Mouse (Mus musculus) midbrain, embryonic 16.5 days (tissue): ENCODE data around the gene Gpatch4. TPM values are rescaled to one million over a fixed set of nuclear protein-coding genes. Genes with fewer than 3 reads are reported as not detected.
A peak's percentile ranks its signal among the peaks of the same experiment; 100 is the strongest.

Experiments used
- ATAC-seq: fragments of 200-750 bp; cut with Nextera tagmentation; 2 replicates; pipeline ENCODE4 v1.8.0; 2017; ENCODE audit warnings: moderate TSS enrichment
- H3K27ac ChIP-seq: fragments of 300-500 bp; sonication (generic); 2 replicates; pipeline ENCODE4 v1.5.1; 2014; ENCODE audit warnings: mild to moderate bottlenecking, low read length, mixed read lengths
- H3K27me3 ChIP-seq: fragments of 300-500 bp; sonication (generic); 2 replicates; pipeline ENCODE4 v1.6.1; 2014; ENCODE audit warnings: low read depth, low read length, mixed read lengths; ENCODE audit not compliant: control insufficient read depth, insufficient read depth
- H3K36me3 ChIP-seq: fragments of 300-500 bp; sonication (generic); 2 replicates; pipeline ENCODE4 v1.6.1; 2014; ENCODE audit warnings: mild to moderate bottlenecking, low read length, moderate library complexity, mixed read lengths; ENCODE audit not compliant: control insufficient read depth, insufficient read depth
- H3K4me1 ChIP-seq: fragments of 300-500 bp; sonication (generic); 2 replicates; pipeline ENCODE4 v1.6.1; 2014; ENCODE audit warnings: mild to moderate bottlenecking, low read length, mixed read lengths; ENCODE audit not compliant: control insufficient read depth, insufficient read depth
- H3K4me2 ChIP-seq: fragments of 300-500 bp; sonication (generic); 2 replicates; pipeline ENCODE4 v1.6.1; 2014; ENCODE audit warnings: mild to moderate bottlenecking, low read length, mixed read lengths
- H3K4me3 ChIP-seq: fragments of 300-500 bp; sonication (generic); 2 replicates; pipeline ENCODE4 v1.5.1; 2014; ENCODE audit warnings: low read depth, mild to moderate bottlenecking, low read length, moderate library complexity, mixed read lengths
- H3K9ac ChIP-seq: fragments of 300-500 bp; sonication (generic); 2 replicates; pipeline ENCODE4 v1.6.1; 2014; ENCODE audit warnings: low read depth, low read length, mixed read lengths
- H3K9me3 ChIP-seq: fragments of 300-500 bp; sonication (generic); replicated peaks from 2 replicates; pipeline ENCODE4 v1.6.1; 2014; ENCODE audit warnings: mild to moderate bottlenecking, low read length, mixed read lengths; ENCODE audit not compliant: control insufficient read depth, poor library complexity, severe bottlenecking
- WGBS: fragments of 180-500 bp; shearing (Covaris S2); extraction: QIAGEN DNeasy Blood & Tissue Kit; methylation state at CpG from one replicate; pipeline ENCODE4 v1.1.7; 2014; 5-methylcytosine and 5-hydroxymethylcytosine counted together
- polyA plus RNA-seq: library from polyadenylated mRNA; unstranded; fragments of >200 nt; fragmentation: Nextera tagmentation; extraction: Ambion mirVana; gene quantifications from 2 replicates; pipeline ENCODE4 v1.2.1, GENCODE M21; 2015

The Gpatch4 gene
- polyA plus RNA-seq, 1 experiment from 2014 or later: 30.4 TPM

- no peak overlapping the region for H3K4me2 ChIP-seq
- H3K27me3 ChIP-seq: no peaks in the 10 kb centered on the region
- no peaks in the 10 kb centered on the region for H3K9me3 ChIP-seq
- no peaks in the 10 kb centered on the region for H3K36me3 ChIP-seq
- H3K9ac ChIP-seq: no peak overlapping the region
- no peak overlapping the region for H3K27ac ChIP-seq
- H3K4me3 ChIP-seq: no peak overlapping the region
- WGBS: 100% methylated on average over 2 of the region's 2 CpGs
- ATAC-seq: no peak
- H3K4me1 ChIP-seq: 0 out of 2 replicates have a peak, but pooled peaks cover 3% of the 10 kb centered on the region
These were observed 41.1 kb downstream of the Gpatch4 start for GRCm38 (mm10) chr3:88084001-88084400.

GRCm38 (mm10) chr3:88085459-88085858 is 42.6 kb downstream of the Gpatch4 start:
- ATAC-seq: no peak
- WGBS: 92% methylated on average over 2 of the region's 9 CpGs
- H3K27ac ChIP-seq: no peak overlapping the region
- H3K36me3 ChIP-seq: no peaks in the 10 kb centered on the region
- H3K4me1 ChIP-seq: 0 out of 2 replicates have a peak, but pooled peaks cover 3% of the 10 kb centered on the region
- H3K4me3 ChIP-seq: no peak overlapping the region
- no peaks in the 10 kb centered on the region for H3K27me3 ChIP-seq
- no peaks in the 10 kb centered on the region for H3K9me3 ChIP-seq
- H3K9ac ChIP-seq: no peak overlapping the region
- no peak overlapping the region for H3K4me2 ChIP-seq

- Histone ChIP-seq H3K4me2 (no peak overlapping the region), H3K36me3 (no peaks in the 10 kb centered on the region), H3K4me1 (no peaks in the 10 kb centered on the region), H3K4me3 (no peak overlapping the region), H3K27ac (no peak overlapping the region), H3K9me3 (no peaks in the 10 kb centered on the region), H3K27me3 (no peaks in the 10 kb centered on the region), H3K9ac (no peak overlapping the region)
- no peak for ATAC-seq
- WGBS: 71% methylated on average over 1 of the region's 1 CpGs
These were observed 44.8 kb downstream of the Gpatch4 start for GRCm38 (mm10) chr3:88087688-88088087.

- Histone ChIP-seq H3K27me3 (no peaks in the 10 kb centered on the region), H3K27ac (no peak overlapping the region), H3K4me3 (no peak overlapping the region), H3K9me3 (no peaks in the 10 kb centered on the region), H3K36me3 (no peaks in the 10 kb centered on the region), H3K9ac (no peak overlapping the region), H3K4me1 (no peaks in the 10 kb centered on the region), H3K4me2 (no peak overlapping the region)
- ATAC-seq: no peak
- 97% methylated on average over 7 of the region's 7 CpGs for WGBS
These were observed 47.2 kb downstream of the Gpatch4 start for GRCm38 (mm10) chr3:88090106-88090505.

GRCm38 (mm10) chr3:88090616-88091015 is 47.7 kb downstream of the Gpatch4 start:
- no peak for ATAC-seq
- 97% methylated on average over 6 of the region's 6 CpGs for whole genome bisulfite sequencing

GRCm38 (mm10) chr3:88094126-88094525 is 51.2 kb downstream of the Gpatch4 start:
- H3K27ac ChIP-seq: no peak overlapping the region
- H3K4me2 ChIP-seq: no peak overlapping the region
- no peak for ATAC-seq
- H3K36me3 ChIP-seq: no peaks in the 10 kb centered on the region
- no peaks in the 10 kb centered on the region for H3K4me1 ChIP-seq
- 76% methylated on average over 5 of the region's 5 CpGs for WGBS
- no peaks in the 10 kb centered on the region for H3K27me3 ChIP-seq
- no peak overlapping the region for H3K4me3 ChIP-seq
- H3K9me3 ChIP-seq: no peaks in the 10 kb centered on the region
- peak overlapping the region; percentile 1; the same call in 1 of the 2 replicates for H3K9ac ChIP-seq

More at GRCm38 (mm10) chr3:88090616-88091015, 47.7 kb downstream of the Gpatch4 start:
- Histone ChIP-seq H3K27me3 (no peaks in the 10 kb centered on the region), H3K27ac (no peak overlapping the region), H3K36me3 (no peaks in the 10 kb centered on the region), H3K4me2 (no peak overlapping the region), H3K9ac (no peak overlapping the region), H3K4me3 (no peak overlapping the region), H3K4me1 (no peaks in the 10 kb centered on the region), H3K9me3 (no peaks in the 10 kb centered on the region)

GRCm38 (mm10) chr3:88097666-88098065 is 54.8 kb downstream of the Gpatch4 start:
- Histone ChIP-seq H3K4me1 (no peaks in the 10 kb centered on the region), H3K36me3 (no peaks in the 10 kb centered on the region), H3K9ac (no peak overlapping the region), H3K27me3 (no peaks in the 10 kb centered on the region), H3K4me3 (no peak overlapping the region), H3K27ac (no peak overlapping the region), H3K4me2 (no peak overlapping the region), H3K9me3 (no peaks in the 10 kb centered on the region)
- 89% methylated on average over 6 of the region's 6 CpGs for WGBS
- no peak for ATAC-seq

- Histone ChIP-seq H3K27ac (no peak overlapping the region), H3K4me2 (no peak overlapping the region), H3K9ac (no peak overlapping the region), H3K4me1 (no peaks in the 10 kb centered on the region), H3K27me3 (no peaks in the 10 kb centered on the region), H3K9me3 (no peaks in the 10 kb centered on the region), H3K36me3 (no peaks in the 10 kb centered on the region), H3K4me3 (no peak overlapping the region)
- 61% methylated on average over 3 of the region's 3 CpGs for WGBS
- ATAC-seq: no peak
These were observed 57.3 kb downstream of the Gpatch4 start for GRCm38 (mm10) chr3:88100251-88100650.

- no peaks in the 10 kb centered on the region for H3K27me3 ChIP-seq
- no peaks in the 10 kb centered on the region for H3K9me3 ChIP-seq
- WGBS: 95% methylated on average over 7 of the region's 7 CpGs
These were observed 58.8 kb downstream of the Gpatch4 start for GRCm38 (mm10) chr3:88101736-88102135.

More at GRCm38 (mm10) chr3:88101736-88102135, 58.8 kb downstream of the Gpatch4 start:
- Histone ChIP-seq H3K9ac (no peak overlapping the region), H3K4me1 (no peaks in the 10 kb centered on the region), H3K4me3 (no peak overlapping the region), H3K36me3 (no peaks in the 10 kb centered on the region), H3K27ac (no peak overlapping the region), H3K4me2 (no peak overlapping the region)
- ATAC-seq: no peak
